Mouse (Mus musculus) urinary bladder, postnatal 4 days (tissue): ENCODE results near the gene Prss45.

ENCODE experiments used
- DNase-seq, 2 experiments: peaks; one replicate each; pipeline ENCODE4 v3.0.0; 2021 to 2022; ENCODE audit warnings: low spot score in 2 of 2

Gene Prss45

DNA sequence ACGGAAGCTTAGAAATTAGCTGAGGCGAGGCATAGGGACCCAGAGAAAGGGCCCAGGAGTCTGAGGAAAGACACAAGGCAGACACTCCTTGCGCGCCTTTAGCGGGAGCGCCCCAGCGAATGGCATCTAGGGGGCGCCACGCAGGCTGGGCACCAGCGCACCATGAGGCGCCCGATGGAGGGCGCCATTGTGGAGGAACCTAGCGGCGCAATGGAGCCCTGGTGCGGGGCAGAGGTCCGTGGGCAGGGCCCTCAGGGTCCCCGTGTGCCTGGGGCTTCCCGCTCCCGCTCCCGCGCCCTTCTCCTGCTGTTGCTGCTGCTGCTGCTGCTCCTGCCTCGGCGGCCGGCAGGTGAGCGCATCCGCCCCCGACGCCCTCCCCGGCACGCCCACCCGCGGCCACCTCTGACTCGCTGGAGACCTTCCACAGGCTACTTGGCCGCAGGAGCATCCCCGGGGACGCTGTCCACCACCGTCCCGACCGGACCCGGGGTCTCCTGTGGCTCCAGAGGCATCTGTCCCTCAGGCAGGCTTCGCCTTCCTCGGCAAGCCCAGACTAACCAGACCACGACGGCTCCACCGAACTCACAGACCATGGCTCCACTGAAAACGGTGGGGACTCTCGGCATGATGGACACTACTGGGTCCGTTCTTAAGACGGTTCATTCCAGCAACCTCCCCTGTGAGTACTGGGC lies 23.5 kb downstream of the Prss45 start, which contains the start of gene Prss50:
TSS of gene Prss50 (plus strand) at position 187 of the 692 bp plus-strand sequence.
- no peak for DNase-seq

DNA sequence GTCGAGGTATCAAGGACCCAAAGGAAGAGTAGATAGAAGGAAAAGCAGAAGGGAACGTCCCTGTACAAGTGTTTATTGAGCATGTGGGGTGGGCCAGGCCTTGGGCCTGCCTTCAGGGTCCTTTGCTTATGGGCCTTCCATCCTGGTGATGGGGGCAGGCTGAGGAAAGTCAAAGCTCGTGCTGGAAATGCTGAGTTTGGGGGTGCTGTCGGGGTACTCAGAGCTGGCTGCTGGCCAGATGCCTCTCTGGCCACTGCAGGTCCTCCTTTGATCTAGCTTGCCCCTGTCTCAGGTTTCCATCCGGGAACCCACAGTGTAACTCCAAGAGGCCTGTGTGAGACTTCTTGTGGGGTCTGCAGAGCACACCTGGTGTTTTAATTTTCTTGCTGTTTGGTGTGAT lies 24.1 kb downstream of the Prss45 start:
- DNase-seq, result no peak

GRCm38 (mm10) chr9:110858967-110859596 lies 24.7 kb downstream of the Prss45 start:
- DNase-seq, result no peak

GRCm38 (mm10) chr9:110871030-110871429 lies 36.6 kb downstream of the Prss45 start:
- DNase-seq, result peak in 1 of 2 experiments; percentile 19

DNA sequence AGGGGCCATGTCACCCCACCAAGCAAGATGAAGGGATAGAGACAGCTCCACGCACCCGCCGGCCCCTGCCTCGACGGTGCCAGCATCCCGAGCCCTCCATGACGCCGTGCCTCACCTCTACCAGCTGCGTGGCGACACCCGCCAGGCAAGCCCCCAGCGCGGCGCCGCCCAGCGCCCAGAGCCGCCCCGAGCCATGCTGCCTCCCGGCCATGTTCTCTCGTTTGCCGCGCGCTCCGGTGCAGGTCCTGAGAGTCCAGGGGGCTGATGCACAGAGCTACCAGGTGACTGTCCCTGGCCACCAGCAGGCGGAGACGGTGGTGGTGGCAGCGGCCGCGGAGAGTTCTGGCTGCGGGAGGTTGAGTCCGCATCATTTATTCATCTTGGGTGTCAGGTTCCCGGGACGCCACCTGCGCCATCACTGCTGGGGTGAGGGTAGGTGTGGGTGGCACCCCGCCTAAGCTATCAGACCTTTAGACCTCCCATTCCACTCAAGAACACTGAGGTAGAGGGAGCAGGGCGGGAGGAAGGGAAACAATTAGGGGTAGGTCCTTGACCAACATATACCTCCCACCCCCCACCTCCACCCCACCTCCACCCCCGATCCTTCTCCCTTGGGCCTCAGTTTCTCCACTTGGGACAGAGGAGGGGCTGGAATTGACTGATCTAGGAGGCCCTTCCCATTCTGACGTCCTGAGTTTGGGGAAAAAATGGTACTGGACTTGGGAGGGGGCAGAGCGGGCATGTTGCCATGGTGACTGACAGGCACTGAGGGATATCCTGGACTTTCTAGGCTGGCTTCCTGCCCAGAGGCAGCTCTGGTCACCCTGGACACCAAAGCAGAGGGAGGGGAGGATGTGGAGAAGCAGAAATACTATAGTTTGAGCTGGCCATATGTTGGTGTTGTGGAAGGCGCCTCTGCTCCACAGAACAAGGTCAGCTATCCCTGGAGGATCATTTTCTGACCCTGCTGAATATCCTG lies 39.6 kb downstream of the Prss45 start:
- DNase-seq, result no peak

DNA sequence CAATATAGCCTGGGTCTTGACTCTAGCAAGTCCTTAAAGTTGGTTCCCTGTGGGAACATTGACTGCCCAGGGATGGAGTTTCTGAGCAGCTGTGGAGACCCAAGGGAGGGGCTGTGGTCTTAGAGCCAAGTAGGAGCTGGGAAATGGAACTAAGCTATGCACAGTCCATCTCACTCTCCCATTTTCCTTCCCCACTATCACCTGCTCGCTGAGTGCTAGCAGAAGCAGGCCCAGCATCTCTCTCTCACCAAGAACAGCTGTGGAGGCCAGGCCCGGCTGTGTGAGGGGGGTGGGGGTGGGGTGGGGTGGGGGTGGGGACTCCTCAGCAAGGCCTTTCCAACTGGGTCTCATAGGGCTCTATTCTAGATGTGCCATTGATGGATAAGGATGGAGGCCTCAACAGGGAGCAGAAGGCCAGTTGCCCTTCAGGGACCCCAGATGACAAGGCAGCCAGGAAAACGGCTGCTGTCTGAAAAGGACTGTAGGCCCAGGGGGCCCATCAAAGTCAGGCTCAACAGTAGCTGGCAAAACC lies 40.3 kb downstream of the Prss45 start:
- DNase-seq, result no peak

GRCm38 (mm10) chr9:110875288-110875695 lies 40.9 kb downstream of the Prss45 start:
- no peak for DNase-seq

DNA sequence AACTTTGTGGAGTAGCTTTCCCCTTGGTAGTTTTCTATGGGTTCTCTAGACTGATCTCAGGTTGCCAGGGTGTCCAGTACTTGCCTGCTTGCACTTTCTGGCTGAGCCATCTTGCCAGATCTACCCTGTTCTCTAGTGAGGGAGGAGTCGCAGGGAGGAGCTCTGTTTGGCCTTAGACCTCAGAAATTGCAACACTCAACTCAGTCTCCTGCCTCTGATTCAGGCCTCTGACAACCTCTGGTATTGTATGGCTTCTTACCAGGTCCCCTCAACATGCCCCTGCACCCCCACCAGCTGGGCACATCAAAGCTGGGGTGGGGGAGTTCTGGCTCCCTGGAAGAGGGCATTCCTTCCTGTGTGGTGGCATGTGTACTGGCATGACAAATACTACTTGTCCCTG lies 43.0 kb downstream of the Prss45 start:
- DNase-seq, result no peak

DNA sequence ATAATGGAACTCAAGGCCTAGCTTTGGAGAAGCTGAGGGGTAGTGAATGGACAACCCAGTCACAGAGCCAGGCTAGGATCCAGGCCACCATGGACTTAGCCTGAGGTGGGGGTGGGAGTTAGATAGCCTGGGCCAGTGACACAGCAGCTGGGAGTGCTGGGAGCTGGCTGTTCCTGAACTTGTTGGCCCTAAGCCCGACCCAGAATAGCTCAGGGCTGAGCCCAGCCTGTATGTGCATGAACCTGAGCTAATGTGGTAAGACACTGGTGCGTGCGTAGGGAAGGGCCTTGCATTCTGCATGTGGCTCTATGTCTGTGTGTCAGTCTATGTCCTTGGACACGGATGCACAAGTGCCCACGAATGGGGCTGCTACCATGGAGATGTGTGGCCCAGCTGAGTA lies 43.5 kb downstream of the Prss45 start:
- peak in 1 of 2 experiments; percentile 55 for DNase-seq

- DNase-seq, result no peak
These were observed 45.0 kb downstream of the Prss45 start, which contains the start of gene Als2cl for GRCm38 (mm10) chr9:110879191-110879920. Gene Als2cl (plus strand): TSS chr9:110879870.

GRCm38 (mm10) chr9:110879998-110880561 lies 45.7 kb downstream of the Prss45 start, which contains the start of gene Tmie:
Gene Tmie (minus strand): TSS chr9:110880113.
- peak; percentile 70 to 78 for DNase-seq

DNA sequence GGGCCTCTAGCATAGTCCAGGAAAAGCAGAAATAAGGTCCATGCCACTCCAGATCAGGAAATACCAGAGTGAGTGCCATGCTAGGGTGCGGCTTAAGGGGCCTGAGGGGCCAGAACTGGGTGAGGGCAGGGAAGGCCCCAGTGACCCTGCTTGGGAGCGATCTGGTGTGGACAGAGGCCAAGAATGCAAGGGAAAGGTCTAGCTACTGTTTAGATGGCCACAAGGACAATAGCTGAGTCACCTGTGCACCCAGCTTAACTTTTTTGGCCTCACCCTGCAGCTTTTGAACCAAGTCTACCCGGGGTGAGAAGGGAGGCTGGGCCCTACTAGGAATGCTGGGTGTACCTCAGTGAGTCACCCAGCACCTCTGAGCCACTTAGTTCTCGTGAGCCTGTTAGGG lies 46.4 kb downstream of the Prss45 start:
- peak in 1 of 2 experiments; percentile 63 for DNase-seq

DNA sequence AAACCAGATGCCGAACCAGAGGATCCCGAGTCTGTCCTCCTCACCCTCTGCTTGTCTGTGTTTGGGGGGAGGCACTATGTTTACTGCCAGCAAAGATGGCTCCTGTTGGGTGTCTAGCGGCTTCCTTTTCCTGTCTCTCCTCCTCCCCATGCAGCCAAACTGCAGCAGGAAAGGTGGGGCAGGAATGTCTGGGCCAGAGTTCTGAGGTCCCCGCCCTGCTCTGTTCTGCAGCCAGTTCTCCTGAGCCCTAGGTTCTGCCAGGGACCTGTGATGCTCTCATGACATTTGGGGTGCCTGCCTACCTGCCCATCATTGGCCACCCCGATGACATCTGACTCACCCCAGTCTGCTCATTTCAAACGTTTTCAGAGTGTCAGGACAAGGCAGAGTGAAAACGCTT lies 47.6 kb downstream of the Prss45 start:
- DNase-seq, result no peak

DNA sequence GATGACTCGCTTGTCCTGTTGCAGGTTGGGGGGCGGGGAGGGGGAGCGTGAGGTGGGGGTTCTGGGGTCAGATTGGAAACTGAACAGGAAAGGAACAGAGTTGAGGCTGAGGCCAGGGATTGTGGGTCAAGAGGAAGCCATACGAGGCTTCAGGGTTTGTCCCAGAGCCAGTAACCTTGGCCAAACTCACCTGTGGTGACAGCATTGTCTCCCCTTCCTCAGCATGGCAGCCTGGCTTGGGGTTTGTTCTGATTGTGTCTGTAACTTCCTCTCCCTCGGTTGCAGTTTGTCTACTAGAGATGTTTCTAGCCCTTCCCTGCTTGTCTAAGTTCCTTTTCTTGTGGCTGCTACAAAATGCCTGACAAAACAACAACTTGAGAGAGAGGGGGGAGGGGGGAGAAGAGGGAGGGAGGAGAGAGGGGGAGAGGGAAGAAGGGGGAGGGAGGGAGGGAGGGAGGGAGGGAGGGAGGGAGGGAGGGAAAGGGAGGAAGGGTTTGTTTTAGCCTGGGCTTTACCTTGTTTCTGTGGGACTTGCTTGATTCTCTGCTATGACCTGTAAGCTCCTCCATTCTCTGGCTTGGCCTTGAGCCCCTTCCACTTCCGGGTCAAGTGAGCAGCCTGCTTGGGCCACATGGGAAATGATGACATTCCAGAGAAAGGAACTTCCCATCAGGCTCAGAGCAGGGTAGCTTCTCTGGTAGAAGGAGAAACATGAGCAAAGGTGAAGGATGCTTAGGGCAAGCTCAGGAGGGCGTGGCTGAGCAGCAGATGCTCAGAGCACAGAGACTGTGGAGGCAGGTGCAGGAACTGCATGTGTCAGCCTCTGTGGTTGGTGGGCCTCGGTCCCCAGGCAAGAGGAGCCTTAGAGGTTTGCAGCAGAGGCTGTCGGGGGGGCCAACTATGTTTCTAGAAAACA lies 53.3 kb downstream of the Prss45 start:
- DNase-seq, result no peak

GRCm38 (mm10) chr9:110888935-110889334 lies 54.5 kb downstream of the Prss45 start:
- DNase-seq, result no peak

DNA sequence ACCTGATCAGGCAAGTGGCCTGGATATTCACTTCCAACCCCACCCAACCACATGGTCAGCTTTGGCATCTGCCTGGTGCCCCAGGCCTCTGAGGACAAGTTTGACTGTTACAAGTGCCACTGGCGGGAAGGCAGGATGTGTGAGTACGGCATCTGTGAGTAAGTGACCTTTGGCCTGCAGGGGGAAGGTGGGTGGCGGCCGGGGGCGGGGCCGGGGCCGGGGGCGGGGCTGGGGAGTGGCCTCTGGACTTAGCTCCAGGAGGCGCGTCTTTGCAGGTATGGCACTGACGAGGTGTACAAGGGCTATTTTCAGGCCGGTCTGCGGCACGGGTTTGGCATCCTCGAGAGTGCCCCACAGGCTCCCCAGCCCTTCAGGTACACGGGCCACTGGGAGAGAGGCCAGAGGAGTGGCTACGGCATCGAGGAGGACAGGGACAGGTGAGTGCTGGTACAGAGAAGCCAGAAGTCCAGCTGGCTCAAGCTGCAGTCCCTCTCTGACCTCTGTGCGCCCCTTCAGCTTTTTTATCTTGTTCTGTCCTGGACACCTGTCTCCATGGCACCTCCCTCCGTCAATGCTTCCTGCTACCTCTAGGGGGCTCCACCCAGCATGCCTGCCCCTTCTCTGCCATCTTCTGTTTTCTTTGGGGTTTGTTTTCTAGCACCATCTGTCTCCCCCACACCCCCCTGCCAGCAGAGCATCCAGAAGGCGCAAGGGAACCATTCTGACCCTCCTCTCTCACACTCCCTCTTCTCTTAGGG lies 55.8 kb downstream of the Prss45 start:
- DNase-seq, result no peak
